Mouse (Mus musculus) frontal cortex, postnatal 25 days (tissue): ENCODE results near the gene Gm18336.
"Not testable (repeated sequence)": the region's sequence is repeated elsewhere in the genome, so short reads cannot be mapped to it uniquely, and the experiment has no call there.

ENCODE experiments used
- DNase-seq, 2 experiments: peaks; one replicate each; pipeline ENCODE4 v3.0.0; 2022; ENCODE audit warnings: low spot score in 2 of 2

The Gm18336 gene

DNA sequence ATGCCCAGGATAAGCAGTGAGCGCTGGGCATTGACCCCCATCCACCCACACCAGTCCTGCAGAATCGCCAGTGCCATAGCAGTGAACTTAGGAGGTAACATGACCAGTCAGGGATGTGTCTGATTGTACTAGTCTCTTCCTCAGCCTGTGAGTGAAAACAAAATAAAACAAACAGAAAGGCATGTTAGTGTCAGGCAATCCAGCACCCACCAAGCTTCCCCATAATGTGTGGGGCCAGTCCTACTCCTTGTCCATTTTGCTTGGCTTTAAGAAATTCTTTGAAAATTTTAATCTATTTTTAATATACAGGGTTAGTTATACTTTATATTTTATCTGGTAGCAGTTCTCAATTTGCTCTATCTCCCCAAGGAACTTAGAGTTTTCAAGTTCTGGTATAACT lies at the start of gene Gm18336:
Gene Gm18336 (minus strand): TSS at position 101 of the 400 bp plus-strand sequence.
- DNase-seq, result not testable (repeated sequence)

DNA sequence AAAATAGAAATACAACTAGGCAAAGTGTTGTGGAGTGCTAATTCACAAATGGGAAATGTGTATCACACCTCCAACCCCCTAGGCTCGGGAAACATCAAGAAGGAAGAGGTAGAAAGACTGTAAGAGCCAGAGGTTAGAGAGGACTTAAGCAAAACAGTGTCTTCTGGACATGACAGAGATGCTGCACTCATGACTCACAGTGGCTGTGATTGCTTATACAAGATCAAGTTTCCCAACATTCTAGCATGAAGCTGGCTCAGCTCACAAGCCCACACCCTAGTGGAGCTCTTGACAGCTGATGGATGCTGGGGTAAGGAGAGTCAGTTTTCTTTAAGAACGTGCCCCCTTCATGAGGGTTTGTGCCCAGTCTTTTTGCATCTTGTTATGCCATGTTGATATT lies 42.9 kb upstream of the Gm18336 start:
- no peak for DNase-seq

DNA sequence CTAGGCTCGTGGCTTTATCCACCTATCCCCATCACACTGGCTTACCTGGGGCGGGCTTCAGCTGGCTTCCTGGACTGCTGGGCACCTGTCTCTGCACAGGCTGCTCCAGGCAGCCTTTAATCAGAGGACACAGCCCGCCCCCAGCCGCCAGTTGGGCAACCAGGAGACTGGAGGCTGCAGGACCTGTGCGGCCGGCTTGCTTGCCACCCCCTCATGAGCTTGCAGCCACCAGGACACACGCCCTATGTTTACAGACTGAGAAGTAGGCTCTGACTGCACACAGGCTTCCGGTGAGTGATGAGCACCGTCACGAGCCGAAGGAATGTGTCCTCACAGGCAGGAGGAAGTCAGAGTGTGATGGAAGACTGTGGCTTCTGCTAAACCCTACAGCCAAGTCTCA lies 36.7 kb upstream of the Gm18336 start, which contains the start of gene Trex2:
Gene Trex2 (minus strand): TSS at position 93 of the 400 bp plus-strand sequence.
- no peak for DNase-seq

DNA sequence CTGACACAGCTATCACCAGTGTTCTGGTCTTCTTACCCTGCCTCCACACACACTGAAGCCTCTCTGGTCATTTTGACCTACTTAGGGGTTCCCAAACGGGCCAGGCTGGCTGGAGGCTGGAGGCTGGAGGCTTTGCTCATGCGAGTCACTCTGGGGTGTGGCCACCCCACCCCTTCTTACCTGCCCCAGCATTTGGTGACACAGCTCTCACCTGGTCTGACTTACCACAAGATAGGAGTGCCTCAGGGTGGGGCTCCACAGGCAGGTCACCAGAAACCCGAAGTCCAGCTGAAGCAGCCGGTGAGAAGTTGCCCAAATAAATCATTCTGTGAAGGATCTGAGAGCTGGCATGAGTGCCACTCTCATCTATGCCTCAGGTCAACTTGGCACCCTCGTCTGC lies 34.3 kb upstream of the Gm18336 start:
- DNase-seq, result no peak

DNA sequence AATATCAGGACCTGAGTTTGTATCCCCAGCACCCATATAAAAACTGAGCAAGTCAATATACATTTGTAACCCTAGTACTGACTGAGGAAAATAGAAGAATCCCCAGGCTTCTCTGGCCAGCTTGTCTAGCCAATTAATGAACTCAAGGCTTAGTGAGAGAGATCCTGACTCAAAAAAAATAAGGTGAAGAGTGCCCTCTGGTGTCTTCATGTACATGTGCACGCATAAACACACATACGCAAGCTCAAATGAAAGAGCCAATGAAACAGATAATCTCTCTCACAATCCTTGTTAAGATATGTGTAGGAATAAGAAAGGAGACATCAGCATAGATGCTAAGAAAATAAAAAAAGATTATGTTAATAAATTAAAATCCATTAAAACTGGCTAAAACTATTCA lies 31.5 kb upstream of the Gm18336 start:
- no peak for DNase-seq

DNA sequence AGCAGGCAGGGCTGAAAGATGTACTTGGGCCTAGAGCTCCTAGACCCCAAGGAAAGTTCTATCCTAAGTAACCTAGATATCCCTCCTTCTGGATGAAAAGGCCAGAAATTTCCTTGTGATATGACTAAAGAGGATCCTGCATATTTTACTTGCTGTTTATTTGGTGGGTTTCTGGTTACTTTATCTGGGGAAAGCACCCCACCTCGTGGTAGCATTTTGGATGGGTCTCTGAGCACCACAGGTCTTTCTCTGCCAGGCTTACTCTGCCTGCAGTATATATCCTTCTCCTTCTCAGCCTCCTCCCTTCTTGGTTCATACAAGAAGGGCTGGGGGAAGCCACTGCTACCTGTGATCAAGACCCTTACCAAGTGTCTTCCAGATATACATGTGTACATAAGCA lies 14.2 kb upstream of the Gm18336 start:
- no peak for DNase-seq

DNA sequence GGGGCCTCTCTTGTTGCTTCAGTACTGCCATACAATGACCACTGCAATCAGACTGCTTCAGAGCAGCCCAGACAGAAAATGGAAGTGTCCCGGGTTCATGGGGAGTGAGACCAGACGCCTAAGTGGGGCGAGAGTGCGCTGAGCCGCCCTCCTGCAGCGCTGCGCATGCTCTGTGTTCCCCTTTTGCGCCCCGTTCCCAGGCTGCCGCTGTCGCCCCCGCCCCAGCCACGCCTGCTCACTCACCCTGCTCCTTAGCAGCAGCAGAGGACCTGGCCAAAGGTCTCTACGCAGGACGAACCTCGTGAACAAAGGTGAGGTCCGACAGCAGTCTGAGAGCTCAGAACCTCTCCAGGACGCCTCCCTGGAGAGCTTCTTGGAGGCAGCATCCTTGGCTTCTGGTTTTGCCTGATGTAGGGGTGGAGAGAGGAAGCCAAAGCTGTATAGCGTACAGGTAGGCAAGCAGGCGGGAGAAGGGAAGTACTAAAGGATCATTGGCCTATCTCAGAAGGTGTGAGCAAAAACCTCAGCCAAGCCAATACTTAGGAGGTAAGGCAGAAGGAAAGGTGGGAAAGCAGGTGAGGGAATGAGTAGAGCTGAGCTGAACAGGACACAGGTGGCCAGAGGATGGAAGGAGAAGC lies 12.5 kb upstream of the Gm18336 start, which contains the start of gene Zfp92:
Gene Zfp92 (plus strand): TSS at position 217 of the 638 bp plus-strand sequence.
- no peak for DNase-seq

DNA sequence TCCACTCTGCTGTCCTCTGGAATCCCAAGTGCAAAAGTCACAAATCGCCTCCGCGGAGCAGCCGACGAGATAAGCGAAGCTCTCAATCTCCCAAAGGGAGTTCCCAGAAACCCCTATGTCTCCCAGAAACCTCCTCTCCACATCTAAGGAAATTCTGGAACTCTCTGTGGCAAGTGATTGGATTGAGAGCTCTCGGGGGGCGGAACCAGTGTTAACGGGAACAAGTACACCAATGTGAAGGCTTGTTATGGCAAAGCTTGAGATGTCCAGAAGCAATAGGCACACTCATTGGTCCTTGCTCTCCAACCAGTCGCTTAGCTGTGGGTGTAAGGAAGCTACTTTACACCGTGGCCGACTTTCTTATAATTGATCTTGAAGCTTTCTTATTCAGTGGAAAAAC lies 3.1 kb upstream of the Gm18336 start:
- no peak for DNase-seq

DNA sequence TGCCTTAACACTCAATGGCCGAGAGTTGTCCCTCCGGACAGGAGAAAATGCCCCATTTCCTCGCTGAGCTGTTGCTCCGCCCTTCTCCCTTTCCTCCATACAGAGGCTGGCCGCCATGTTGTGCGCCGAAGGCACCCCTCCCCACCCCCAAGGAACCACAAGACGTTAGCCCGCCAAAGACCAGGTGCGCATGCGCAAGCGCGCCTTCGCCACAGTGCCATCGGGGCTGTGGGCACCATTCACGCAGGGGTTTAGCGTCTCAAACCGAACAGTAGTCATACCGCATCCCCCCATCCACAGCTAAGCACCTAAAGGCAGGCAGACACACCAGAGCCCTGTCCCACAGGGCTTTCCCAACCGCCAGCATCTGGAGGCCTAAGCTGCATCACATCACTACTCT lies 2.4 kb upstream of the Gm18336 start:
- DNase-seq, result no peak

DNA sequence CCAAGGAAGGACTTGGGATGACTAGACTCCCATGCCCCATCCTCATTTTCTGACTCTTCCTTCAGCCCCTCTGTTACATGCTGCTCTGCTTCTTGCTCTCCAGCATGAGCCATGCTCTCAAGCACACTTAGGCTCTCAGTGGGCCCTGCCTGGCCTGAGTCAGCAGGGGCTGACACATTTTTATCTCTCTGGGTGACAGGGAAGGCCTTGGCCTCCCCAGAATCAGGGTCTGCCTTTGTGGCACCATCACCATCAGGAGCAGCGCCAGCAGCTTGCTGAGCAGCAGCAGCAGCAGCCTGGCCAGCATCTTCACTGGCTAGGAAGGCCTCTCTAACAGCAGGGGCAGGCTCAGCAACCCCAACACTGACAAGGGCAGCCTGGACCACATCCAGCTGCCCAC lies 2.1 kb downstream of the Gm18336 start:
- no peak for DNase-seq

DNA sequence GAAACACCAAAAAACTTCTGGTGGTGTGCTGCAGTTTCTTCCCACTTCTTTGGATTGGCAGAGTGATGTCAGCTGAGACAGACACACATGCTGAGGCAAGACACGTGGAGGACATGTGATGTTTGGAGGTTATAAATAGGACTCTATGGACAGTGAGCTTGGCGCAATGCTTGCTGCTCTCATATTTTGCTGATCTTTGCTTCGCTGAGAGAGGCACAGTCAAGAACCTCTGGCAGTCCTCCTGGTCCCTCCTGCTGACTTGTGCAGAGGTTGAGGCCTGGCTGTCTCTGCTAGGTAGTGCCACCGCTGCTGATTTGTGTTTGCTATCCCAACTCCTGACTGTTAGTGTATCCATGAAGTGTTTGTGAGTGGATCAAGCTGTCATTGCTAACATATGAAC lies 7.1 kb downstream of the Gm18336 start:
- DNase-seq, result no peak

DNA sequence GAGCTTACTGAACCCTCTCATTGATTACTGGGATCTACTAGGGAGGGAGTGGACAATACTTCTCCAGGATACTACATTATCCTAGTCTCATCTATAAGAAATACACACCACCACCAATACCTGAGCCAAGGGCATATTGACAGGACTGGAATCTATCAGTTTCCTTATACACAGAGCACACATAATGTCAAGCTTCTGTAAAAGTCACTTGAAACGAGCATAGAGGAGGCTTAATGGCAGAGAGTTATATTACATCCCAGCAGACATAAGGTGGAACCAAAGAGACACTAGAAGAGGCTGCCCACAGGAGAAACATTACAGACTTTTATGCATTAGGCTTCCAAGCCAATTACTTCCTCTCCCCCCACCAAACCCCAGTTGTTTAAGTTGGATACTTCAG lies 13.6 kb downstream of the Gm18336 start:
- DNase-seq, result no peak

DNA sequence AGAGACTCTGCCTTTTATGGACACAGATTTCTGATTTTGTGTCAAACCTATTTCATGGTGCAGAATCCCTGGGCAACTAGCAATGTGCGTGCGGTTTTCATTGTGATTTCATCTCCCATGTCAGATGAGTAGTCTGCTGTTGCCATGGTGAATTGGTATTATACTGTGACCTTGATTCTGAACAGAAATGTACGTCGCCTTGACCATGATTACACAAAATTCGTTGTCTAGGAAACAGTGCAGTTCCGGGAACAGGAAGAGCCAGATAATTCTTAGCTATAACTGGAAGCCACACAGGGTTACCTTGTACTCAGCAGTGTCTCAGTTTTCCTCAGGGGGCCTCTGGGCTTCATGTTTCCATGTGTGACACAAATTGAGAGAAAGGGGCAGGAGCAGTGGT lies 14.1 kb downstream of the Gm18336 start:
- no peak for DNase-seq

DNA sequence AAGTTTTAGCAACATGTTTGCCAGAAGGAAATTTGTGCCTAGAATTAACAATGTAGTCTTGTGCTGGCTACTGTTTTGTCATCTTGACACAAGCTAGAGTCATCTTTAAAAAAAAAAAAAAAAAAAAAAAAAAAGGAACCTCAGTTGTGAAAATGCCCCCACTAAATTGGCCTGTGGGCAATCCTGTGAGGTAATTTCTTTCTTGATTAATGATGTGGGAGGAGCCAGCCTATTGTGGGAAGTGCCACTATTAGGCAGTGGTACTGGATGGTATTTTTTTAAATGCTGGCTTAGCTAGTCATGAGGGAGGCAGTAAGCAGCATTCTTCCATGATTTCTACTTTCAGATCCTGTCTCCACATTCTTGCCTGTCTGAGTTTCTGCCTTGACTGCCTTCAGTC lies 35.2 kb downstream of the Gm18336 start:
- no peak for DNase-seq

DNA sequence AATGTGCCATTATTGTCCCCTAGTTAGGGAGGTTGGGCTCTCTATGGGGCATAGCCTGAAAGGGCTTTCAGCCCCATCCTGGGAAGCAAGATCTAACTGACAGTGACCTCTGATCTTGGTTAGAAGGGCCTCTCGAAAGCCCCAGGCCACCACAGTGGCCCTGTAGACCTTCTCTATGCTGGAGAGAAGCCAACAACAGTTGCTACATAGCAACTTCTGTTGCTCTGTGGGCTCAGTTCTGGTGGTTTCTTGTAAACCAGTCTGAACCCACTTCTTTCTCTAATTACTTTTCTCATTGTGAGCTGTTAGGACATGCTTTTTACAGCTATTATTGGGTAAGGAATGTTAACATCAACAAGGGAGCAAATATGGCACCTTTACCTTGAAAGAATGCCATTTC lies 41.8 kb downstream of the Gm18336 start:
- no peak for DNase-seq

DNA sequence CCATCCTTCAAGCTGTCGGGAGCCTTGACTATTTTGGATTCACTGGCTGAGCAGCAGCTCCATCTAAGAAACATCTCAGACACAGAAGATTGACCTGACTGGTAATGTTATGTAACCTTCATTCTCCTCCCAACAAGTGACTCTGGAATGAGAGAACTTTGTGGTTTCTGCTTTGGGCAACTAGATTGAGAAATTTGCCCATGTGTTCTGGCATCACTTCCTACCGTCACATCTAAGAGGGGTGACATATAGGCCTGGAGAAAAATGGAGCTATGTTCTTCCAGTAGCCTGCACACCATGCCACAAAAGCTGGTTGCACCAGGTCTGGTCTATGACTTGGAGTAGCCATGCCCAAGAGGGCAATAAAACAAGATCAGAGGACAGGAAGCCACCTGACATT lies 42.4 kb downstream of the Gm18336 start:
- no peak for DNase-seq
